Mouse (Mus musculus) stomach, postnatal 0 days (tissue): ENCODE measurements at regions not wholly inside any gene's neighbourhood (a gene's known extent, or its start where the extent isn't known, plus 50 kb on each side); places are given as distances from the start of the nearest gene placed in this dataset.
A peak's percentile ranks its signal among the peaks of the same experiment; 100 is the strongest.
"Not testable (repeated sequence)": the region's sequence is repeated elsewhere in the genome, so short reads cannot be mapped to it uniquely, and the experiment has no call there.

Experiments used
- CTCF ChIP-seq: IDR thresholded peaks from 2 replicates; pipeline ENCODE4 v1.5.1; 2016; ENCODE audit warnings: antibody characterized with exemption, low read depth, mild to moderate bottlenecking, moderate library complexity
- EP300 ChIP-seq: optimal IDR thresholded peaks from 2 replicates; pipeline ENCODE3; 2016; ENCODE audit warnings: antibody characterized with exemption

GRCm38 (mm10) chr14:53760578-53760977, 493.3 kb downstream of the Dad1 start:
- TF ChIP-seq CTCF: 0 out of 2 replicates have a peak, but pooled peaks have one; percentile 12
- TF ChIP-seq EP300: not testable (repeated sequence)
